Mouse (Mus musculus) cerebellum, adult 2 months (tissue): Measurements from ENCODE around the gene Ylpm1. TPM values are rescaled to one million over a fixed set of nuclear protein-coding genes. Genes with fewer than 3 reads are reported as not detected.

Source experiments
- DNase-seq, 2 experiments: peaks; one replicate each; pipeline ENCODE4 v3.0.0; 2021
- H3K27ac ChIP-seq: fragments of 200-500 bp; 2 replicates; pipeline ENCODE4 v1.5.1; 2012; ENCODE audit warnings: low read length, control low read depth, inconsistent platforms; ENCODE audit not compliant: insufficient read depth
- H3K27me3 ChIP-seq: fragments of 200-500 bp; 2 replicates; pipeline ENCODE4 v1.6.1; 2012; ENCODE audit warnings: inconsistent platforms, mild to moderate bottlenecking, low read length, moderate library complexity; ENCODE audit not compliant: control insufficient read depth, insufficient read depth
- H3K4me1 ChIP-seq: fragments of 200-500 bp; 2 replicates; pipeline ENCODE4 v1.6.1; 2011; ENCODE audit warnings: low read length; ENCODE audit not compliant: control insufficient read depth, insufficient read depth
- H3K4me3 ChIP-seq: fragments of 200-500 bp; replicated peaks from 2 replicates; pipeline ENCODE3; 2011; ENCODE audit warnings: mild to moderate bottlenecking, low read depth, low read length, control low read depth; ENCODE audit not compliant: insufficient read depth
- CTCF ChIP-seq: fragments of 200-500 bp; IDR thresholded peaks from 2 replicates; pipeline ENCODE4 v1.5.1; 2011; ENCODE audit warnings: low read depth, mild to moderate bottlenecking, control low read depth, low read length, moderate library complexity, borderline replicate concordance; ENCODE audit not compliant: insufficient read depth
- POLR2A ChIP-seq: fragments of 200-500 bp; IDR thresholded peaks from 2 replicates; pipeline ENCODE4 v1.6.1; 2011; ENCODE audit warnings: low read length, control low read depth, borderline replicate concordance; ENCODE audit not compliant: insufficient read depth
- WGBS: fragments of 180-500 bp; shearing (Covaris S2); methylation state at CpG from one replicate; pipeline ENCODE4 v1.1.7; 2018; 5-methylcytosine and 5-hydroxymethylcytosine counted together
- polyA plus RNA-seq: library from polyadenylated mRNA; depleted of rRNA; stranded (reverse); fragments of >200 nt; gene quantifications from 2 replicates; pipeline ENCODE4 v1.2.3, GENCODE M21; 2012; rRNA removed

Gene Ylpm1
- 62.4 and 64.0 TPM in 2 replicates for polyA plus RNA-seq

DNA sequence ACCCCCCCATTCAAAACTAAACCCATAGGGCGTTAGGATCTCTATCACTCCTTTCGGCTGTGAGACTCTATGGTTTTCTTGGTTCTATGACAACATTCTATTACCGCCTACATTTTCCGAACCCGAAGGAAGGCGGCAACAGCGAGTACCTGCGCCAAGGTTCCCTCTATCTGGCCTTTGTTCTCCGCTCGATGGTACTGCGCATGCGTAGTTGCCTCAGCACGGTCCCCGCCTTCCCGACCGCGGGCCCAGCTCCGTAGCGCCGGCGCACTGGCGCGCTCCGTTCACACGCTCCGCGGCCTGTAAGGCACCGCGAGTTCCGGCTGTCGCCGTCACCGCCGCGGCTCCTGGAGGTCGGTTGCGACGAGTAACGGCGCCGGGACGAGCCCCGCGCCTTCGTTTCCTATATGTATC lies at the start of gene Ylpm1:
Gene Ylpm1 (plus strand): TSS at position 239 of the 414 bp plus-strand sequence.
- peak; percentile 60; the same call in 1 of the 2 replicates for TF ChIP-seq CTCF
- peak; percentile 89 for TF ChIP-seq POLR2A
- under 1% methylated on average over 45 of the region's 45 CpGs for WGBS
- peak; percentile 99 for DNase-seq
- H3K27me3 ChIP-seq, result no peaks in the 10 kb centered on the region
- H3K27ac ChIP-seq, result peak within 1 kb of the TSS; percentile 64
- H3K4me1 ChIP-seq, result no peaks in the 10 kb centered on the region; the same call in 1 of the 2 replicates
- H3K4me3 ChIP-seq, result peak within 1 kb of the TSS; percentile 71

DNA sequence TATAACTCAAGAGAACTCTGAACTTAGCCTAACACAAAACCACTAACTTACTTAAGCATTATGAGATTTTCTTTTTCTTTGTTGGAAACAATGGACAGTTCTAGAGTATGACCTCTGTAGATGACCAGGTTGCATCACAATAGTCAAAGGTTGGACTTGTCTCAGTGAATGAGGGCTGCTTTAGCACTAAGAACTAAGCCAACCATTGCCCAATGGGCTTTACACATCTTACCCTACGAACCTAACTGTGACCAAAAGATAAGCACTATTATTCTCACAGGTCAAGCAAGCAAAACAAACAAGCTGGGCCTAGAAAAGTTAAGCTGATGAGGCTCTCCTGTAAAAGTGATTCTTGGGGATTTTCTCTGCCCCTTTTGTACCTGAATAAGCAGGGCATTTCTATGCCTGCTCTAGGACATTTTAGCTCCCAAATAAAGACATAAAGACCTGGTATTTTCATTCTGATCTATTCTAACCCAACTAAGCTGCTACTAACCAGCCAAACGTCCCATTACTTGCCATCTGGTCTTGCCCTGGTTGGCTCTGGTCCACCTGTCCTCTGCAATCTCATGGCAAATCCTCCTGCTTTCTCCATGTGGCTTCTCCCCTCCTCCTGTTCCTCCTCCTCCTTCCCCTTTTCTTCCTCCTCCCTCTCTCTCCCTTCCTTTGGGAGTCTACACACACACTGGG lies 48.1 kb upstream of the Ylpm1 start:
- H3K27ac ChIP-seq, result no peak overlapping the region; the same call in 1 of the 2 replicates
- H3K4me3 ChIP-seq, result no peak overlapping the region
- no peak for TF ChIP-seq POLR2A
- TF ChIP-seq CTCF, result no peak
- no peaks in the 10 kb centered on the region for H3K27me3 ChIP-seq
- H3K4me1 ChIP-seq, result peaks cover 10% of the 10 kb centered on the region; the same call in 1 of the 2 replicates
- DNase-seq, result peak; percentile 75 to 86
- 37% methylated on average over 2 of the region's 2 CpGs for WGBS

DNA sequence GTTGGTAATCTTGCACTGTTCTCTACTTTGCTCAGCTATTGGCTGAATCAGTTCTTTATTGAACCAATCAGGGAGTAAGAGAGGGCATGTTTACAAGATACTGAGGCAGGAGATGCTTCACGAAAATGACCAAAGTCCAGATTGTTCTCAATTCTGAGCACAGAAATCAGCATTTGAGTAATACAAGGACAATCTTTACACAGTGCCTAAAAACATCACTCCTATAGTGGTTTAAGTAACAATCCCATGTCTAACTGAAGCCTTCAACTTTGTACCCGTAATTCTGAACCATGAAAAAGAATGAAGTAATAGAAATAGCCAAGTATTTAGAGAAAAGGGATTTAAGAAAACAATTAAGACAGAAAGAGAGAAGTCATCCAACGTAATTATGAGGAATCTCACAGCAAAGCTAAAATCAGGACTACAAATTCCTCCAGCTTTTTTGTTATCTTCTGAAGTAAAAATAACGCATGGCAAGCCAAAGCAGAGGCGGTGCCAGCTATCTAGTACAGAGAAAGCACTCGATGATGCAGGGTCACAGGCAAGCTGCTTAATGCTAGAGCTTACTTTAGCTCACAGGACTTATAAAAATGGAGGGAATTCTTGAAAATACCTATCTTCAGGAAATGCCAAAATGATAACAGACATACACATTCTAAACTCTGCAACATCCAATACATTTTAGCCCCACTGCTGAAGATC lies 47.4 kb upstream of the Ylpm1 start:
- H3K27me3 ChIP-seq, result no peaks in the 10 kb centered on the region
- no peak for TF ChIP-seq CTCF
- TF ChIP-seq POLR2A, result no peak
- whole genome bisulfite sequencing, result 45% methylated on average over 6 of the region's 6 CpGs
- no peak overlapping the region for H3K27ac ChIP-seq
- no peak overlapping the region for H3K4me3 ChIP-seq
- peaks cover 10% of the 10 kb centered on the region; the same call in 1 of the 2 replicates for H3K4me1 ChIP-seq
- DNase-seq, result no peak

DNA sequence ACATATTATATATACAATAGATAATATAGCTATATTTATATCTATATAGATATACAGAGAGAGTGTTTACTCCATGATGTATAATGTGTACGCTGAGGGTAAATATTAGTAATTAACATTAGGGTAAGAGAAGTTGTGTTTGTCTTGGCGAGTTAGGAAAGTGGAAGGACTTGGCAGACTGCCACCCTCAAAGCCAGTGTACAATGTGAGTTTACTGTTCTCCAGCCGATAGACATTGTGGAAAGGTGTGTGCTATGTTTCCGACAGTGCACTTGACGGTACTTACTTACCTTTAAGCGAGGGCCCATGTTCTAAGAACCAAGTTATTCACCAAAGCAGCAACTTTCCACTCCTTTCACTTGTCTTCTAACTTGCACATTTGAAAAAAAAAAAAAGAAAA lies 45.4 kb upstream of the Ylpm1 start:
- DNase-seq, result no peak
- H3K4me3 ChIP-seq, result no peak overlapping the region
- H3K27me3 ChIP-seq, result no peaks in the 10 kb centered on the region
- H3K27ac ChIP-seq, result no peak overlapping the region
- peaks cover 10% of the 10 kb centered on the region; the same call in 1 of the 2 replicates for H3K4me1 ChIP-seq
- TF ChIP-seq CTCF (no peak), POLR2A (no peak)
- WGBS, result 81% methylated on average over 6 of the region's 6 CpGs

DNA sequence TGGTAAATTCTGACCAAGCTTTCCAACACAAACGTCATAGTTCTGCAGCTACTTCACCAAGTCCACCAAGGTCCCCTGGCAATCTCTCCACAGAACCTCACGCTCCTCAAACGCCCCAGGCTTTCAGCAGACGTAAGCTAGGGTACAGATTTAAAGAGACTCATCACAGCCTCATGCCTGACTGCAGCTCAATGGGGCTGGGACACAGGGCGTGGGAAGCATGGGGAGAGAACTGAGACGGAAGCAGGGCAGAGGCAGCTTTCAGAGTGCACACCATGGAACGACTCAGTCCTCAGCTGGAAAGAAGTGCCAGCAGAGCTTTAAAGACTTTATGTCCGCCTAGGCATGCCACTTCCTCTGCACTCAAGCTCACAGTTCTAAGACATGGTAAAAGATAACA lies 44.6 kb upstream of the Ylpm1 start:
- no peaks in the 10 kb centered on the region for H3K27me3 ChIP-seq
- no peak overlapping the region for H3K27ac ChIP-seq
- no peak for DNase-seq
- H3K4me1 ChIP-seq, result peaks cover 10% of the 10 kb centered on the region; the same call in 1 of the 2 replicates
- H3K4me3 ChIP-seq, result no peak overlapping the region
- 52% methylated on average over 8 of the region's 8 CpGs for WGBS
- TF ChIP-seq CTCF, result no peak
- TF ChIP-seq POLR2A, result no peak

DNA sequence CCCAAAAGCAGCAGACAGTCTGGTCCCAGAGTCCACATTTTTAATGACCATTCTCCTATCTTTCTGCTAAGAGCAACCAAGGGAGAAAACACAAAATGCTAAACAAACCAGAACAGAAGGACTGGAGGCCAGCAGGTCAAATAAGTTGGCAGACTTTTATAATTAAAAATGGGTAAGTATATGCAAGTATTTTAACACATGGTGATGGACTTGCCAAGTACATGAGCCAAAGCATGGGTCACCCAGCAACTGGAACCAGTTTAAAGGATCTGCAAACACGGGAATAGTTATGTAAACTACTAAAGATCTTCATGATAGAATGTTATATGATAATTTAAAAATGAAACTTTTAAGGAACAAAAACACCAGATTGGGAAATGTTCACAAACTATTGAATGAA lies 43.8 kb upstream of the Ylpm1 start:
- DNase-seq, result no peak
- no peaks in the 10 kb centered on the region for H3K27me3 ChIP-seq
- WGBS, result 21% methylated on average over 1 of the region's 1 CpGs
- no peak overlapping the region for H3K27ac ChIP-seq
- TF ChIP-seq POLR2A (no peak), CTCF (no peak)
- no peak overlapping the region for H3K4me3 ChIP-seq
- peaks cover 10% of the 10 kb centered on the region; the same call in 1 of the 2 replicates for H3K4me1 ChIP-seq

DNA sequence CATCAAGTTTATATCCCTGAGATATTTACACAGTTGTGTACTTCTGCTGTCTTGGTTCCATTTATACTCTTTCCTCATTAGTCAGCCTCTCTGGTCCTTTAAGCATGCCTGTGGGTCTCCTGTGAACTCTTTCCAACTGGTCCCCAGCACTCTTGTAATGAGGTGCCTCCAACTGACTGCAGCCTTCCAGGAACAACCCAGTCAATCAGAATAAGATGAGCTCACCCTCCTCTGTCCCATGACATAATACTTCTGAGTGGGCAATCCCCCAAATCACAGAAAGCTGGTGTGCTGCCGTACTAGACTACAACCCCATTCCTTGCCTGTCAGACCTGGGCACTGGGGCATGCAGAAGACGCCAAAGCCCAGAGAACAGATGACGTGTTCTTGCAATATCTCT lies 39.8 kb upstream of the Ylpm1 start:
- TF ChIP-seq CTCF, result no peak
- TF ChIP-seq POLR2A, result no peak
- Histone ChIP-seq H3K27me3 (no peaks in the 10 kb centered on the region), H3K4me3 (no peak overlapping the region), H3K4me1 (no peaks in the 10 kb centered on the region), H3K27ac (no peak overlapping the region)
- no peak for DNase-seq
- WGBS, result 82% methylated on average over 3 of the region's 3 CpGs

DNA sequence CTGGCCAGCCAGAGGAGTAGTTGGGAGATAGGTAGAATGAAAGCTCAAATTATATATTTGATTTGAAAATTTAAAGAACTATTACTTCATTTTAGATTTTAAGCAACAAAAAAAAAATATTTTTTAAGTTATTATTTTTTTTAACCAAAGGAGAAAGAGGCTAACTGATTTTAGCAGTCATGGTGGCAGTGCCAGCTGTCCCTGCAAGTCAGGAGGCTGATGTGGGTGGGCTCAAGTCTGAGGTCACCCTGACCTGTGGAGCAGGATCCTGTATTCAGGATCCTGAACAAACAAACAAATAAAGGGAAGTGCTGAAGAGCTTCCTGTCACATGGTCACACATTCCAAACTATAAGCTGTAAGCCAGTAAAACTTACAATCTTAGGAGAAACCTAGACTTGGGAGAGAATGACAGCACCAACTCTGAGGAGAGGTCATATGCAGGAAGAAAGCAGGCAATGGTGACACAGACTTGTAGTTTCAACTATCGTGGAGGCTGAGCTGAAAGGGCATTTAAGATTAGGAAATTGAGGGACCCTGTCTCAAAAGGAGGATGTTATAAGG lies 37.2 kb upstream of the Ylpm1 start:
- TF ChIP-seq CTCF (no peak), POLR2A (no peak)
- Histone ChIP-seq H3K4me1 (no peaks in the 10 kb centered on the region), H3K27me3 (no peaks in the 10 kb centered on the region), H3K4me3 (no peak overlapping the region), H3K27ac (no peak overlapping the region)
- WGBS, result 86% methylated on average over 1 of the region's 1 CpGs
- no peak for DNase-seq
